Mouse (Mus musculus) kidney, adult 2 months (tissue): ENCODE results near the gene Dcaf8.

Source experiments
- CTCF ChIP-seq: fragments of 200-500 bp; conservative IDR thresholded peaks from 2 replicates; pipeline ENCODE4 v1.5.1; 2011; ENCODE audit warnings: low read depth, mild to moderate bottlenecking, control low read depth, low read length, moderate library complexity, mixed read lengths; ENCODE audit not compliant: insufficient read depth, insufficient read length
- POLR2A ChIP-seq: fragments of 200-500 bp; IDR thresholded peaks from one replicate; pipeline ENCODE4 v1.6.1; 2011; ENCODE audit warnings: low read depth, low read length, control low read depth

DNA sequence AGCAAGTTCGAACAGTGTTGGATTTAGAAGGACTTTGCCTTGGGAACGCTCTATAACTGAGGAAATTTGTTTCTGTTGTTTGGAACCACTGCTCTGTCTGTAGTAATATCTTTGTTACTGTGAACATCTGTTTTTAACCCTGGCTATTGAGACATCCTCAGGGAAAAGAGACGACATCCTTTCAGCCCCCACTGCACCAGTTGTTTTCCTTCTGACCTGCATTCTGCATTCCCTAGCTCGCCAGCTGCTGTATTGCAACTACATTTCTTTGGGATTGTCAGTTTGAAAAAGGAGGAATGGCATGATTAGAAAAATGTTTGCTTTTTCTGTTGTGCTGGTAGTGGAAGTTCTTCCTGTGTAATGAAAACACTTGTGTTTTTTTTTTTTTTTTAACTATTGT is 33.0 kb downstream of the Dcaf8 start:
- no peak for TF ChIP-seq CTCF
- TF ChIP-seq POLR2A, result no peak
